Mouse (Mus musculus) stomach, postnatal 0 days (tissue): ENCODE results near the gene Rbm38. TPM values are rescaled to one million over a fixed set of nuclear protein-coding genes. Genes with fewer than 3 reads are reported as not detected.

Experiments used
- ATAC-seq: fragments of 200-750 bp; cut with Nextera tagmentation; 2 replicates; pipeline ENCODE4 v1.8.0; 2017; ENCODE audit not compliant: low FRiP score, low TSS enrichment
- DNase-seq: peaks from one replicate; pipeline ENCODE4 v3.0.0-alpha.2; 2016; ENCODE audit warnings: low spot score
- H3K27ac ChIP-seq: fragments of 300-500 bp; sonication (generic); replicated peaks from 2 replicates; pipeline ENCODE4 v1.5.1; 2014; ENCODE audit warnings: mild to moderate bottlenecking, control low read depth
- H3K27me3 ChIP-seq: fragments of 300-500 bp; sonication (generic); 2 replicates; pipeline ENCODE4 v1.6.1; 2014; ENCODE audit warnings: low read length; ENCODE audit not compliant: control insufficient read depth, insufficient read depth
- H3K36me3 ChIP-seq: fragments of 300-500 bp; sonication (generic); 2 replicates; pipeline ENCODE4 v1.6.1; 2014; ENCODE audit warnings: low read length, mixed read lengths; ENCODE audit not compliant: control insufficient read depth, insufficient read depth
- H3K4me1 ChIP-seq: fragments of 300-500 bp; sonication (generic); replicated peaks from 2 replicates; pipeline ENCODE4 v1.6.1; 2014; ENCODE audit warnings: antibody characterized with exemption; ENCODE audit not compliant: control insufficient read depth, insufficient read depth
- H3K4me2 ChIP-seq: fragments of 300-500 bp; sonication (generic); replicated peaks from 2 replicates; pipeline ENCODE4 v1.6.1; 2014; ENCODE audit warnings: low read depth, mild to moderate bottlenecking, control low read depth, moderate library complexity
- H3K4me3 ChIP-seq: fragments of 300-500 bp; sonication (generic); 2 replicates; pipeline ENCODE4 v1.5.1; 2014; ENCODE audit warnings: low read depth, low read length, control low read depth
- H3K9ac ChIP-seq: fragments of 300-500 bp; sonication (generic); 2 replicates; pipeline ENCODE4 v1.6.1; 2014; ENCODE audit warnings: mild to moderate bottlenecking, low read length, control low read depth, mixed read lengths
- H3K9me3 ChIP-seq: fragments of 300-500 bp; sonication (generic); 2 replicates; pipeline ENCODE4 v1.6.1; 2016; ENCODE audit warnings: low read length; ENCODE audit not compliant: control insufficient read depth
- CTCF ChIP-seq: IDR thresholded peaks from 2 replicates; pipeline ENCODE4 v1.5.1; 2016; ENCODE audit warnings: antibody characterized with exemption, low read depth, mild to moderate bottlenecking, moderate library complexity
- EP300 ChIP-seq: optimal IDR thresholded peaks from 2 replicates; pipeline ENCODE3; 2016; ENCODE audit warnings: antibody characterized with exemption
- WGBS: fragments of 180-500 bp; shearing (Covaris S2); extraction: QIAGEN DNeasy Blood & Tissue Kit; methylation state at CpG from one replicate; pipeline ENCODE4 v1.1.7; 2014; 5-methylcytosine and 5-hydroxymethylcytosine counted together
- polyA plus RNA-seq: library from polyadenylated mRNA; unstranded; fragments of >200 nt; fragmentation: Nextera tagmentation; extraction: Ambion mirVana; gene quantifications from 2 replicates; pipeline ENCODE4 v1.2.1, GENCODE M21; 2015

The Rbm38 gene
- 24.9 and 25.4 TPM in 2 replicates for polyA plus RNA-seq

DNA sequence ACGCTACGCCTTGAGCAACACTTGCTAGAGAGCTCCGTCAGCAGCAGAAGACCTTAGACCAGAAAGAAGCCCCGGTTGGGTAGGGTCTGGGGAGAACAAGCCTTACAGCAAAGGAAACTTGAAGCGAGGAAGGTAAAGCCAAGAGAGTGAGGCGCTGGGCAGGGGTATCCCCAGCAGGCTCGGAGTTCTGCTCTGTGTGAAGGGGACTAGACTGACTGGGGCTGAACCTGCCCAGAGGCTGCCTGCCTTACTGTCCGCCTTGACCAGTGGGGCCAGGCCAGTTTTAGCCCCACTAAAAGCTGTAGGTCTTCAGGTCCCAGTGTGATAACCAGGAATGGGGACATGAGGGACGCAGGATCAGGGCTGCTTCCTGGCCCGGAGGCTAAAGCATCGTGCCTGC lies at the start of gene Rbm38:
Gene Rbm38 (plus strand): TSS at position 69 of the 400 bp plus-strand sequence.
- TF ChIP-seq CTCF (no peak), EP300 (no peak)
- ATAC-seq (no peak), DNase-seq (no peak)
- Histone ChIP-seq H3K36me3 (peaks cover 2% of the 10 kb centered on the region; the same call in 1 of the 2 replicates), H3K9me3 (no peaks in the 10 kb centered on the region), H3K27ac (no peak within 1 kb of the TSS), H3K4me2 (peak within 1 kb of the TSS; percentile 71), H3K27me3 (no peaks in the 10 kb centered on the region), H3K9ac (peak within 1 kb of the TSS; percentile 38), H3K4me3 (peak within 1 kb of the TSS; percentile 31), H3K4me1 (peaks cover 4% of the 10 kb centered on the region)
- 44% methylated on average over 11 of the region's 11 CpGs for whole genome bisulfite sequencing

DNA sequence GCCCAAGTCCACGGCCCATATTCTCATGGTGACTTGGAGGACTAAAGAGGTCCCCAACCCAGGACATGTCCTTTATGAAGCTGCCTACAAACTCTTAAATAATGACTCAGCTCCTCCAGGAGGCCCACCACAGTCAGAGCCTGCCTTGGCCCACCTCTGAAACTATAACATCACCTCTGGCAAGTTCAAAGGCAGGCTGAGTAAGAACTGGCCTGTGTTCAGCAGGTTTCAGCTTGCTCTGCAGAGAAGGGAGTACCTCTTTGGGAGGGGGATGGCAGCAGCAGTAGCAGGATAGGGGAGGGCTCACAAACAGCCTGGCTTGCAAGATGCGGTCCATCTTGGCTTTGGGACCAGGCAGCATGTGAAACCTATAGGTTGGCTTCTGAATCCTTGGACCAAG lies 48.4 kb upstream of the Rbm38 start:
- H3K36me3 ChIP-seq, result no peaks in the 10 kb centered on the region
- DNase-seq (no peak), ATAC-seq (no peak)
- no peak overlapping the region for H3K4me3 ChIP-seq
- no peaks in the 10 kb centered on the region for H3K9me3 ChIP-seq
- H3K27me3 ChIP-seq, result no peaks in the 10 kb centered on the region
- TF ChIP-seq CTCF, result no peak
- no peak for TF ChIP-seq EP300
- H3K27ac ChIP-seq, result no peak overlapping the region
- H3K4me2 ChIP-seq, result no peak overlapping the region
- 76% methylated on average over 2 of the region's 2 CpGs for WGBS
- no peaks in the 10 kb centered on the region for H3K4me1 ChIP-seq
- no peak overlapping the region for H3K9ac ChIP-seq

- 0 out of 2 replicates have a peak, but pooled peaks have one; percentile 18 for ATAC-seq
- H3K4me1 ChIP-seq, result no peaks in the 10 kb centered on the region
Measured at GRCm38 (mm10) chr2:172973806-172974565, 46.3 kb upstream of the Rbm38 start.

GRCm38 (mm10) chr2:172974701-172975100 lies 45.6 kb upstream of the Rbm38 start:
- Histone ChIP-seq H3K36me3 (no peaks in the 10 kb centered on the region), H3K4me1 (no peaks in the 10 kb centered on the region), H3K4me2 (no peak overlapping the region), H3K27me3 (no peaks in the 10 kb centered on the region), H3K9me3 (no peaks in the 10 kb centered on the region), H3K4me3 (no peak overlapping the region), H3K9ac (no peak overlapping the region), H3K27ac (no peak overlapping the region)
- ATAC-seq (no peak), DNase-seq (no peak)
- 44% methylated on average over 7 of the region's 7 CpGs for WGBS
- TF ChIP-seq EP300 (no peak), CTCF (no peak)

More at GRCm38 (mm10) chr2:172973806-172974565, 46.3 kb upstream of the Rbm38 start:
- DNase-seq, result no peak
- TF ChIP-seq EP300, result no peak
- no peak for TF ChIP-seq CTCF
- no peak overlapping the region for H3K4me3 ChIP-seq
- 9% methylated on average over 7 of the region's 7 CpGs for WGBS
- H3K9ac ChIP-seq, result no peak overlapping the region
- H3K27ac ChIP-seq, result no peak overlapping the region
- H3K27me3 ChIP-seq, result no peaks in the 10 kb centered on the region
- no peaks in the 10 kb centered on the region for H3K36me3 ChIP-seq
- no peaks in the 10 kb centered on the region for H3K9me3 ChIP-seq
- no peak overlapping the region for H3K4me2 ChIP-seq

- WGBS, result 82% methylated on average over 6 of the region's 6 CpGs
Measured at GRCm38 (mm10) chr2:172975159-172975558, 45.1 kb upstream of the Rbm38 start.

DNA sequence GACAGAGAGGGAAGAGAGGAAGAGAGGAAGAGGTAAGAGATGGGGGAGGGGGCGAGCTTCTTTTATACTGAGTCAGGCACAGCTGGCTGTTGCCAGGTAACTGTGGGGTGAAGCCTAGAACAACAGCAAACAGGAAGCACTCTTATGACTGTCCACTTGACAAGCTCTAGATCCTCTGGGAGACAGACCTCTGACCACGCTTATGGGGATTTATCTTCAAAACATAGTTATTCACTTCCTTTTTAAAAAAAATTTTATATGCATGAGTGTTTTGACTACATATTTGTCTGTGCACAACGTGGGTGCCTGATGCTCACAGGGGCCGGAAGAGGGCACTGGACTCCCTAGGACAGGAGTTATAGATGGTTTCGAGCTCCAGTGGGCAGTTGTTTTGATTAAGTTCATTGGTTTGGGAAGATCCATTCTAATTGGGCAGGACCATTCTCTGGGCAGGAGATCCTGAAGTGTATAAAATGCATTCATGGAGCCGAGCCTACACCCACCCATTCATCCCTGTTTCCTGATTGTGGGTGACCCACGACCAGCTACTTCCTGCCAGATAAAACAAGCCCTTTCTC lies 43.5 kb upstream of the Rbm38 start:
- H3K9me3 ChIP-seq, result no peaks in the 10 kb centered on the region
- H3K4me2 ChIP-seq, result peak overlapping the region; percentile 20; the same call in 1 of the 2 replicates
- no peaks in the 10 kb centered on the region for H3K4me1 ChIP-seq
- H3K9ac ChIP-seq, result no peak overlapping the region
- TF ChIP-seq EP300 (no peak), CTCF (no peak)
- H3K27ac ChIP-seq, result no peak overlapping the region
- H3K4me3 ChIP-seq, result no peak overlapping the region
- DNase-seq, result no peak
- 37% methylated on average over 7 of the region's 7 CpGs for WGBS
- no peaks in the 10 kb centered on the region for H3K27me3 ChIP-seq
- ATAC-seq, result no peak
- no peaks in the 10 kb centered on the region for H3K36me3 ChIP-seq

More at GRCm38 (mm10) chr2:172975159-172975558, 45.1 kb upstream of the Rbm38 start:
- Histone ChIP-seq H3K27me3 (no peaks in the 10 kb centered on the region), H3K9me3 (no peaks in the 10 kb centered on the region), H3K4me2 (no peak overlapping the region), H3K36me3 (no peaks in the 10 kb centered on the region), H3K27ac (no peak overlapping the region), H3K9ac (no peak overlapping the region), H3K4me3 (no peak overlapping the region), H3K4me1 (no peaks in the 10 kb centered on the region)
- no peak for DNase-seq
- ATAC-seq, result no peak
- TF ChIP-seq CTCF, result no peak
- no peak for TF ChIP-seq EP300
